ENCODE assay signal across 19 mouse cellular contexts in the genomic region with DNA sequence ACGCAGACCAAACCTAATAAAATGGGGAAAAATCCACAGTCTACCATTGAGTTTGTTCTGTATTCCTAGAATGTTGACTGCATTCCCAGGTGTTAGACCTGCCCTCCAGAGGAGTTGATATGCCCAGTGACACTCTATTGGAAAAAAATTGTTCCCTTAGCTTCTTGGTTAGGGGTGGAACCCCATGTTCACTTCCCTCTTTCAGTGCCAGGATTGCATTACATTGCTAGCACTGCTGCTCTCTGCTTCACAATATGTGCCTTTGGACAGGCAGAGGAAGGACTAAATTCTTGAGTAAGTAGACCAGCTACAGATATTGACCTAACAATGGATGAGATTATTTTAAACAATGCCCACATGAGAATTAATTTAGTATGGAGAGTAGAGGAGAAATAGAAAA.
"Had no signal": no experiment of that assay in that cellular context is flagged by ENCODE, and none has a peak within 500 bp of the region (broad histone marks: within the 10 kb centered on the region; RNA-seq: fewer than 3 reads in every experiment).

No protein-coding gene starts in this region.

- H3K4me3 ChIP-seq: midbrain, embryonic 12.5 days; myocyte; neural tube, embryonic 13.5 days; neural tube, embryonic 15.5 days; stomach, embryonic 15.5 days had no signal

- H3K27ac ChIP-seq: liver, embryonic 14.5 days; midbrain, embryonic 12.5 days; neural tube, embryonic 13.5 days; neural tube, embryonic 15.5 days; stomach, embryonic 15.5 days; stomach, postnatal 0 days had no signal

- DNase-seq: lung, adult 18-20 months; lung, embryonic 14.5 days; lung, postnatal 10 days; lung, postnatal 4 days; midbrain, embryonic 14.5 days; retina, postnatal 1 day; right cerebral cortex, adult 18-20 months; right cerebral cortex, postnatal 14 days; thymus, adult 2 months; thymus, postnatal 25 days; thymus, postnatal 4 days had no signal

- H3K36me3 ChIP-seq: midbrain, embryonic 12.5 days; neural tube, embryonic 13.5 days; neural tube, embryonic 15.5 days; stomach, embryonic 15.5 days had no signal

- H3K9ac ChIP-seq: liver, embryonic 14.5 days; lung, embryonic 14.5 days; midbrain, embryonic 12.5 days; neural tube, embryonic 13.5 days; neural tube, embryonic 15.5 days; stomach, embryonic 15.5 days had no signal

- H3K4me1 ChIP-seq: midbrain, embryonic 12.5 days; neural tube, embryonic 13.5 days; neural tube, embryonic 15.5 days; stomach, embryonic 15.5 days had no signal

- H3K4me2 ChIP-seq: lung, embryonic 14.5 days; midbrain, embryonic 12.5 days; neural tube, embryonic 13.5 days; neural tube, embryonic 15.5 days; stomach, embryonic 15.5 days had no signal

- ATAC-seq: midbrain, embryonic 16.5 days had no signal

- H3K9me3 ChIP-seq: midbrain, embryonic 12.5 days; neural tube, embryonic 13.5 days; neural tube, embryonic 15.5 days; stomach, embryonic 15.5 days had no signal

- H3K27me3 ChIP-seq: midbrain, embryonic 12.5 days; neural tube, embryonic 13.5 days; neural tube, embryonic 15.5 days; stomach, embryonic 15.5 days had no signal
